Mouse (Mus musculus): ENCODE results near the gene Atg4b.

- TF ChIP-seq ZNF384 (IDR thresholded peaks at IDR 0.05; ENCODE audit: low read depth, low read length) (no peak), CHD2 (IDR thresholded peaks at IDR 0.05; ENCODE audit: low read depth, low read length) (no peak)
Observed at GRCm38 (mm10) chr1:93794526-93794925, 43.2 kb downstream of the Atg4b start.
